Mouse (Mus musculus) liver, embryonic 11.5 days (tissue): ENCODE measurements around the gene Rxylt1. TPM values are rescaled to one million over a fixed set of nuclear protein-coding genes. Genes with fewer than 3 reads are reported as not detected.

Experiments used
- ATAC-seq: fragments of 200-750 bp; cut with Nextera tagmentation; replicated peaks from 2 replicates; pipeline ENCODE4 v1.8.0; 2017; ENCODE audit warnings: moderate number of reproducible peaks, mild to moderate bottlenecking, moderate TSS enrichment, moderate library complexity; ENCODE audit not compliant: low FRiP score
- DNase-seq: peaks from one replicate; pipeline ENCODE4 v3.0.0-alpha.2; 2017; ENCODE audit warnings: low spot score
- H3K27ac ChIP-seq: fragments of 300-500 bp; sonication (generic); 2 replicates; pipeline ENCODE4 v1.5.1; 2014; ENCODE audit warnings: mild to moderate bottlenecking, low read depth, low read length, control low read depth
- H3K27me3 ChIP-seq: fragments of 300-500 bp; sonication (generic); replicated peaks from 2 replicates; pipeline ENCODE4 v1.6.1; 2014; ENCODE audit warnings: low read length, mixed read lengths; ENCODE audit not compliant: control insufficient read depth, insufficient read depth
- H3K36me3 ChIP-seq: fragments of 300-500 bp; sonication (generic); 2 replicates; pipeline ENCODE4 v1.6.1; 2014; ENCODE audit warnings: mild to moderate bottlenecking, low read length, moderate library complexity, mixed read lengths; ENCODE audit not compliant: control insufficient read depth, insufficient read depth
- H3K4me1 ChIP-seq: fragments of 300-500 bp; sonication (generic); replicated peaks from 2 replicates; pipeline ENCODE4 v1.6.1; 2014; ENCODE audit warnings: low read length, mixed read lengths; ENCODE audit not compliant: control insufficient read depth, insufficient read depth
- H3K4me2 ChIP-seq: fragments of 300-500 bp; sonication (generic); 2 replicates; pipeline ENCODE4 v1.6.1; 2014; ENCODE audit warnings: mild to moderate bottlenecking, control low read depth, moderate library complexity
- H3K4me3 ChIP-seq: fragments of 300-500 bp; sonication (generic); 2 replicates; pipeline ENCODE4 v1.5.1; 2014; ENCODE audit warnings: low read depth, low read length, control low read depth
- H3K9ac ChIP-seq: fragments of 300-500 bp; sonication (generic); 2 replicates; pipeline ENCODE4 v1.6.1; 2014; ENCODE audit warnings: low read depth, low read length, control low read depth
- H3K9me3 ChIP-seq: fragments of 300-500 bp; sonication (generic); 2 replicates; pipeline ENCODE4 v1.6.1; 2016; ENCODE audit warnings: low read length, inconsistent platforms, mixed read lengths; ENCODE audit not compliant: control insufficient read depth
- WGBS: fragments of 180-500 bp; shearing (Covaris S2); extraction: QIAGEN DNeasy Blood & Tissue Kit; methylation state at CpG from one replicate; pipeline ENCODE4 v1.1.7; 2014; 5-methylcytosine and 5-hydroxymethylcytosine counted together
- polyA plus RNA-seq: library from polyadenylated mRNA; unstranded; fragments of >200 nt; fragmentation: Nextera tagmentation; extraction: Ambion mirVana; gene quantifications from 2 replicates; pipeline ENCODE4 v1.2.1, GENCODE M21; 2014

The Rxylt1 gene
- polyA plus RNA-seq, 1 experiment from 2014 or later: 41.2 TPM

GRCm38 (mm10) chr10:122029738-122030137 is 67.4 kb downstream of the Rxylt1 start:
- no peak overlapping the region for H3K4me2 ChIP-seq
- no peak overlapping the region for H3K27ac ChIP-seq
- H3K4me1 ChIP-seq: no peaks in the 10 kb centered on the region
- no peaks in the 10 kb centered on the region for H3K9me3 ChIP-seq
- 68% methylated on average over 7 of the region's 7 CpGs for WGBS
- ATAC-seq: no peak
- H3K4me3 ChIP-seq: no peak overlapping the region
- H3K36me3 ChIP-seq: no peaks in the 10 kb centered on the region
- no peak overlapping the region for H3K9ac ChIP-seq
- no peaks in the 10 kb centered on the region for H3K27me3 ChIP-seq
- no peak for DNase-seq

Other genes with a start within 250 kb of the Rxylt1 start
- 2.8 and 3.8 TPM in 2 replicates for gene Srgap1, start 50.1 kb downstream of the Rxylt1 start, polyA plus RNA-seq